Comparison of ENCODE assay signal across 11 mouse cellular contexts in the genomic region with DNA sequence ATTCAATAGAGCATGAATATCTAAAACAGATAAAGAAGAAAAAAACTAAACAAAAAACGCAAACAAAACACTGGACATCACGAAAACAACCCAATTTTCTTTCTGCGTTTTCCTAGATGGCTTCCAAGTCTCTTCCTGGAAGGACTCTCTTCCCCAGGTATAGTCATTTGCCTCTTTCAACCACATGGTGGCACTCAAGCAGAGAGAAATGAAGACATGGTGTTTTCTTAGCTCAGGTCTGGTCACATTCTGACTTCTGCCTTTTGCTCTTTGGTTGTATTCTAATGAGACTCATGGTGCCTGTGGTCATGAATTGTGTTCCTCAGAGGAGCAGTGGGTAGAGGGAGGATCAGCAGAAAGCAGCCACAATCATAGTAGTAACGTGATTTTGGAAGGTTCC. TPM values are rescaled to one million over a fixed set of nuclear protein-coding genes. Genes with fewer than 3 reads are reported as not detected.
DNase-seq lines count a peak whose midpoint lies in the region; ATAC-seq and TF ChIP-seq lines count a peak whose summit lies in the region.
"Had no signal": no experiment of that assay in that cellular context is flagged by ENCODE, and none has a peak within 500 bp of the region (broad histone marks: within the 10 kb centered on the region; RNA-seq: fewer than 3 reads in every experiment).

No protein-coding gene starts in this region.

- intact Hi-C loops in heart, adult 2 months (cut with DNase I), result no loop called here
- intact Hi-C loops in heart, postnatal 36 days (cut with DNase I), result loop anchor here (1.0 to 10.0 kb wide), 2 partner anchors 150 to 486 kb away; no protein-coding TSS in a partner anchor

- no peak for TF ChIP-seq EP300 in heart, adult 2 months (IDR thresholded peaks at IDR 0.05; ENCODE audit: insufficient read depth, low read depth, low read length)

- H3K79me2 ChIP-seq in heart, adult 2 months (replicated peaks; ENCODE audit: control insufficient read depth, insufficient read depth, low read length), result no peaks in the 10 kb centered on the region

- H3K27ac ChIP-seq in heart, adult 2 months, result no peak overlapping the region
- no peak overlapping the region for H3K27ac ChIP-seq in midbrain, embryonic 14.5 days (replicated peaks; ENCODE audit: low read depth, low read length)
- H3K27ac ChIP-seq: lung, embryonic 15.5 days had no signal

- no peak overlapping the region for H3K4me2 ChIP-seq in midbrain, embryonic 14.5 days (ENCODE audit: low read length)
- H3K4me2 ChIP-seq: lung, embryonic 15.5 days had no signal

- peak; percentile 58 for TF ChIP-seq CTCF in heart, adult 2 months (IDR thresholded peaks at IDR 0.05)

- no peak overlapping the region for H3K4me3 ChIP-seq in heart, adult 2 months
- H3K4me3 ChIP-seq in midbrain, embryonic 14.5 days (replicated peaks; ENCODE audit: low read depth, low read length), result no peak overlapping the region
- H3K4me3 ChIP-seq: lung, embryonic 15.5 days had no signal

- no peaks in the 10 kb centered on the region for H3K36me3 ChIP-seq in heart, adult 2 months (ENCODE audit: control insufficient read depth, insufficient read depth, low read length)
- no peaks in the 10 kb centered on the region for H3K36me3 ChIP-seq in midbrain, embryonic 14.5 days (ENCODE audit: control insufficient read depth, insufficient read depth, low read length)
- H3K36me3 ChIP-seq: lung, embryonic 15.5 days had no signal

- H3K9me3 ChIP-seq in midbrain, embryonic 14.5 days (ENCODE audit: control insufficient read depth, low read length), result no peaks in the 10 kb centered on the region
- H3K9me3 ChIP-seq: lung, embryonic 15.5 days had no signal

- no peak for TF ChIP-seq POLR2A in heart, adult 2 months (IDR thresholded peaks at IDR 0.05; ENCODE audit: insufficient read depth, low read depth, low read length)

- ATAC-seq in midbrain, embryonic 14.5 days (ENCODE audit: low FRiP score, low TSS enrichment), result no peak; the same call in 1 of the 2 replicates

- no peak for DNase-seq in heart, adult 2 months
- no peak for DNase-seq in heart, postnatal 36 days
- peak; percentile 14 for DNase-seq in ovary, postnatal 14 days (ENCODE audit: low spot score)
- DNase-seq in ovary, postnatal 10 days (ENCODE audit: low spot score), result no peak
- DNase-seq in embryo, embryonic 10 days (ENCODE audit: low spot score), result peak; percentile 32
- peak; percentile 70 for DNase-seq in midbrain, embryonic 14.5 days
- DNase-seq in c-Kit-positive CD71-positive TER-119-positive erythroid progenitor cells, embryonic 14.5 days (ENCODE audit: low spot score), result no peak
- no peak for DNase-seq in thymus, postnatal 0 days (ENCODE audit: low spot score)

- no peak overlapping the region for H3K9ac ChIP-seq in heart, adult 2 months (ENCODE audit: low read depth, low read length)
- H3K9ac ChIP-seq in midbrain, embryonic 14.5 days (replicated peaks; ENCODE audit: low read length), result no peak overlapping the region
- H3K9ac ChIP-seq: lung, embryonic 15.5 days had no signal

- H3K27me3 ChIP-seq in heart, adult 2 months (ENCODE audit: control insufficient read depth, insufficient read depth, low read length), result no peaks in the 10 kb centered on the region
- no peaks in the 10 kb centered on the region for H3K27me3 ChIP-seq in midbrain, embryonic 14.5 days (ENCODE audit: control insufficient read depth, insufficient read depth, low read length)
- H3K27me3 ChIP-seq: lung, embryonic 15.5 days had no signal

- H3K4me1 ChIP-seq in heart, adult 2 months (ENCODE audit: control insufficient read depth, insufficient read depth, low read length), result no peaks in the 10 kb centered on the region
- no peaks in the 10 kb centered on the region for H3K4me1 ChIP-seq in midbrain, embryonic 14.5 days (ENCODE audit: control insufficient read depth, insufficient read depth, low read length)
- H3K4me1 ChIP-seq: lung, embryonic 15.5 days had no signal

- 22% methylated on average over 4 of the region's 4 CpGs for WGBS in heart, adult 2 months
- WGBS in midbrain, embryonic 14.5 days, result 34% methylated on average over 4 of the region's 4 CpGs

RNA-seq across cellular contexts. Expression of a gene that starts 30.7 kb away (rescaled TPM):
- total RNA-seq in heart, adult 2 months (2021), result not detected
- polyA plus RNA-seq in heart, adult 2 months (2012; rRNA removed), result not detected in 2 replicates
- total RNA-seq in heart, postnatal 36 days (2021), result not detected
- not detected in 2 replicates for polyA plus RNA-seq in midbrain, embryonic 14.5 days (2014; fragmentation: Nextera tagmentation; extraction: Ambion mirVana)
- not detected in 2 replicates for polyA plus RNA-seq in thymus, postnatal 0 days (2015; fragmentation: Nextera tagmentation; extraction: Ambion mirVana)
- polyA plus RNA-seq: heart, embryonic 14.5 days; lung, embryonic 15.5 days; stomach, embryonic 16.5 days had no signal

RNA-seq across cellular contexts. Expression of a gene that starts 50.2 kb away (rescaled TPM):
- total RNA-seq in heart, adult 2 months (2021), result not detected
- polyA plus RNA-seq in heart, adult 2 months (2012; rRNA removed), result not detected in 2 replicates
- total RNA-seq in heart, postnatal 36 days (2021), result not detected
- polyA plus RNA-seq in midbrain, embryonic 14.5 days (2014; fragmentation: Nextera tagmentation; extraction: Ambion mirVana), result not detected in 2 replicates
- not detected in 2 replicates for polyA plus RNA-seq in thymus, postnatal 0 days (2015; fragmentation: Nextera tagmentation; extraction: Ambion mirVana)
- polyA plus RNA-seq: heart, embryonic 14.5 days; lung, embryonic 15.5 days; stomach, embryonic 16.5 days had no signal

RNA-seq across cellular contexts. Expression of a gene that starts 50.4 kb away (rescaled TPM):
- under 1 TPM in 1 of 2 experiments, not detected in 1; 0.21 TPM for total RNA-seq in heart, adult 2 months (2021)
- polyA plus RNA-seq in heart, adult 2 months (2012; rRNA removed), result 0.20 and 0.25 TPM in 2 replicates
- total RNA-seq in heart, postnatal 36 days (2021), result not detected
- polyA plus RNA-seq in midbrain, embryonic 14.5 days (2014; fragmentation: Nextera tagmentation; extraction: Ambion mirVana), result 2.6 TPM in 2 replicates
- 0.78 and 1.2 TPM in 2 replicates for polyA plus RNA-seq in thymus, postnatal 0 days (2015; fragmentation: Nextera tagmentation; extraction: Ambion mirVana)

Comparison
In these comparisons a context has a peak if more than half of its experiments do, and no peak if none do; other contexts are left out.
1. DNase-seq: peak in ovary, postnatal 14 days (single experiment), embryo, embryonic 10 days (single experiment) and midbrain, embryonic 14.5 days (single experiment); none in heart, adult 2 months (0 of 2), heart, postnatal 36 days (0 of 2), ovary, postnatal 10 days (single experiment), c-Kit-positive CD71-positive TER-119-positive erythroid progenitor cells, embryonic 14.5 days (single experiment) and thymus, postnatal 0 days (single experiment).